Mouse (Mus musculus): ENCODE data around the gene Klf13. TPM values are rescaled to one million over a fixed set of nuclear protein-coding genes. Genes with fewer than 3 reads are reported as not detected.
A peak's percentile ranks its signal among the peaks of the same experiment; 100 is the strongest.

Gene Klf13
- polyA plus RNA-seq, 1 experiment from 2014 or later = 15.3 TPM

- Histone ChIP-seq H3K9me3 (replicated peaks) (no peaks in the 10 kb centered on the region), H3K27me3 (no peaks in the 10 kb centered on the region), H3K36me3 (replicated peaks) (0 out of 2 replicates have a peak, but pooled peaks cover 4% of the 10 kb centered on the region), H3K9ac (no peak overlapping the region), H3K4me3 (replicated peaks) (no peak overlapping the region), H3K27ac (replicated peaks) (0 out of 2 replicates have a peak overlapping the region, but pooled peaks have one; percentile 8), H3K4me1 (replicated peaks) (peaks cover 81% of the 10 kb centered on the region), H3K4me2 (no peak overlapping the region)
- 48% methylated on average over 9 of the region's 9 CpGs for WGBS (ENCODE audit: insufficient replicate concordance)
- no peak for ATAC-seq (ENCODE audit: insufficient read depth)
Observed at GRCm38 (mm10) chr7:63903635-63904380, 34.9 kb downstream of the Klf13 start.

DNA sequence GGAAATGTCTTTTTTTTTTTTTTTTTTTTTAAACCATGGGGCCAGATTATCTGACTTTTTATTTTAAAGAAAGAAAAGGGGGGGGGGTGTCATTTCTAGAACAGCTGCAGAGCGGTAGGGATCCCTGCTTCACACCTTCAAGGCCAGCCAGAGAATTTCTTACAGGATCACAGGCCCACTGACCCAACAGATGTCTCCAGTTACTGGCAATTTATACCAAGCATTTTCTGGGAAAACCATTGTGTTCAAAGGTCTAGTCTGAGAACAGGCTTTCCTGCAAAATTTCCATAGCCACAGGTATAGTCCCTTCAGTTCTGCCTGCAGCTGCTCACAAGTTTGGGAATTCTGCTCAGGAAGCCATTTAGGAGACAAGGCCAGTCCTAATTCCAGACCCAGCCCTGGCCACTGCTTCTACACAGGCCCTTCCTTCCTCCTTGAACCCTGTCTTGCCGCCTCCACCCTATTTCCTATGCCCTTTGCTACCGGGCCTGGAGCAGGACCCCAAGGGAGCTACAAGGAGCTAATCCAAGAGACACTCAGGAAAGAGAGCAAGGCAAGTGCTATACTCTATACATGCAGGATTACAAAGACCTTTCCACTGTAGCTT is 36.0 kb downstream of the Klf13 start:
- Histone ChIP-seq H3K27ac (replicated peaks) (0 out of 2 replicates have a peak overlapping the region, but pooled peaks have one; percentile 29), H3K9ac (no peak overlapping the region), H3K27me3 (no peaks in the 10 kb centered on the region), H3K36me3 (replicated peaks) (0 out of 2 replicates have a peak, but pooled peaks cover 4% of the 10 kb centered on the region), H3K4me1 (replicated peaks) (peaks cover 79% of the 10 kb centered on the region), H3K9me3 (replicated peaks) (no peaks in the 10 kb centered on the region), H3K4me2 (0 out of 2 replicates have a peak overlapping the region, but pooled peaks have one; percentile 2), H3K4me3 (replicated peaks) (no peak overlapping the region)
- ATAC-seq (ENCODE audit: insufficient read depth) = no peak
- 63% methylated on average over 3 of the region's 3 CpGs for WGBS (ENCODE audit: insufficient replicate concordance)

GRCm38 (mm10) chr7:63901942-63902341 is 36.8 kb downstream of the Klf13 start:
- Histone ChIP-seq H3K4me3 (replicated peaks) (no peak overlapping the region), H3K9me3 (replicated peaks) (no peaks in the 10 kb centered on the region), H3K4me2 (no peak overlapping the region), H3K27ac (replicated peaks) (no peak overlapping the region), H3K4me1 (replicated peaks) (peaks cover 81% of the 10 kb centered on the region), H3K9ac (no peak overlapping the region), H3K36me3 (replicated peaks) (0 out of 2 replicates have a peak, but pooled peaks cover 4% of the 10 kb centered on the region), H3K27me3 (no peaks in the 10 kb centered on the region)
- 80% methylated on average over 3 of the region's 3 CpGs for WGBS (ENCODE audit: insufficient replicate concordance)
- ATAC-seq (ENCODE audit: insufficient read depth) = no peak

DNA sequence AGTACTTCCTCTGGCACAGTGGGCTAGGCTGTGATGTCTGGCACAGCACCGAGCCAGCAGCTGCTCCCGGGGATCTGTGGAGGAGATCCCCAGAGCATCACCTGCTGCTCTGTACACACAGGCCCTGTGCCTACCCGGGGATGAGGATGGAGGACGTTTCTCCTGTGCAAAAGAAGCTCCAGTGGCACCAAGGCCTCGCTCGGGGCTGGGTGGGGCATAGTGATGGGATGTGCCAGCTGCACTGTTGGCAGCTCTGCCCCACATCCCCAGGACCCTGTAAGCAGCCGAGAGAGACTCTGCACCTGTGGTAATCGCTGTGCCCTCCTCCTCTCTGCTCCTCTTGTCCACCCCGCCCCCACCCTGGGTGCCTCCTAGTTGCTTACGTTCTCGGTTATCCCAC is 37.4 kb downstream of the Klf13 start:
- Histone ChIP-seq H3K4me2 (no peak overlapping the region), H3K9ac (no peak overlapping the region), H3K27me3 (no peaks in the 10 kb centered on the region), H3K4me1 (replicated peaks) (peaks cover 83% of the 10 kb centered on the region), H3K9me3 (replicated peaks) (no peaks in the 10 kb centered on the region), H3K27ac (replicated peaks) (no peak overlapping the region), H3K4me3 (replicated peaks) (no peak overlapping the region), H3K36me3 (replicated peaks) (0 out of 2 replicates have a peak, but pooled peaks cover 4% of the 10 kb centered on the region)
- 76% methylated on average over 11 of the region's 11 CpGs for WGBS (ENCODE audit: insufficient replicate concordance)
- ATAC-seq (ENCODE audit: insufficient read depth) = no peak

GRCm38 (mm10) chr7:63900411-63900810 is 38.3 kb downstream of the Klf13 start:
- H3K9ac ChIP-seq = no peak overlapping the region
- ATAC-seq (ENCODE audit: insufficient read depth) = no peak
- no peaks in the 10 kb centered on the region for H3K9me3 ChIP-seq (replicated peaks)
- no peak overlapping the region for H3K4me3 ChIP-seq (replicated peaks)
- no peak overlapping the region for H3K4me2 ChIP-seq
- H3K36me3 ChIP-seq (replicated peaks) = 0 out of 2 replicates have a peak, but pooled peaks cover 4% of the 10 kb centered on the region
- WGBS (ENCODE audit: insufficient replicate concordance) = 68% methylated on average over 2 of the region's 2 CpGs
- H3K27me3 ChIP-seq = no peaks in the 10 kb centered on the region
- no peak overlapping the region for H3K27ac ChIP-seq (replicated peaks)
- peaks cover 83% of the 10 kb centered on the region for H3K4me1 ChIP-seq (replicated peaks)

GRCm38 (mm10) chr7:63899925-63900324 is 38.8 kb downstream of the Klf13 start:
- no peaks in the 10 kb centered on the region for H3K9me3 ChIP-seq (replicated peaks)
- no peak overlapping the region for H3K4me3 ChIP-seq (replicated peaks)
- no peak overlapping the region for H3K9ac ChIP-seq
- 81% methylated on average over 8 of the region's 8 CpGs for WGBS (ENCODE audit: insufficient replicate concordance)
- peaks cover 83% of the 10 kb centered on the region for H3K4me1 ChIP-seq (replicated peaks)
- no peaks in the 10 kb centered on the region for H3K27me3 ChIP-seq
- H3K36me3 ChIP-seq (replicated peaks) = 0 out of 2 replicates have a peak, but pooled peaks cover 4% of the 10 kb centered on the region
- no peak overlapping the region for H3K27ac ChIP-seq (replicated peaks)
- ATAC-seq (ENCODE audit: insufficient read depth) = no peak
- H3K4me2 ChIP-seq = no peak overlapping the region

DNA sequence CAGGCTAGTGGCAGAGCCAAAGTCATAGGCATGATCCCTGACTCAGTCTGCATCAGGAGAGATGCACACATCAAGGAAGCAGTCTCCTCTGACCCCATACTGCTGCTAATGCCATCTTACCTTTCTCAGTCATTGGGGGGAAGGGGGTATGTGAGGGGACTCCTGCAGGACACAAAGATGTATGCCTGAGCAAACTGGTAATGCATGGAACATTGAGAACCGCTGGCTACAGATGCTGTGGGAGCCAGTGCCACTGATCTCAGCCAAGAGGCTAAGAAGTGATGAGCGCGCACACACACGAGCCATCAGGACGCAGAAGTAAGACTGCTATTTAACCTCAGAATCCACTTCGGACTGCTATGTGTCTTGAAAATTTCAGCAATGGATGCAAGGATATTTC is 40.5 kb downstream of the Klf13 start:
- no peak overlapping the region for H3K4me3 ChIP-seq (replicated peaks)
- H3K36me3 ChIP-seq (replicated peaks) = 0 out of 2 replicates have a peak, but pooled peaks cover 4% of the 10 kb centered on the region
- peaks cover 74% of the 10 kb centered on the region for H3K4me1 ChIP-seq (replicated peaks)
- H3K27me3 ChIP-seq = no peaks in the 10 kb centered on the region
- ATAC-seq (ENCODE audit: insufficient read depth) = no peak
- H3K4me2 ChIP-seq = peak overlapping the region; percentile 78; the same call in 1 of the 2 replicates
- H3K9ac ChIP-seq = no peak overlapping the region
- 82% methylated on average over 6 of the region's 6 CpGs for WGBS (ENCODE audit: insufficient replicate concordance)
- no peaks in the 10 kb centered on the region for H3K9me3 ChIP-seq (replicated peaks)
- 0 out of 2 replicates have a peak overlapping the region, but pooled peaks have one; percentile 87 for H3K27ac ChIP-seq (replicated peaks)

DNA sequence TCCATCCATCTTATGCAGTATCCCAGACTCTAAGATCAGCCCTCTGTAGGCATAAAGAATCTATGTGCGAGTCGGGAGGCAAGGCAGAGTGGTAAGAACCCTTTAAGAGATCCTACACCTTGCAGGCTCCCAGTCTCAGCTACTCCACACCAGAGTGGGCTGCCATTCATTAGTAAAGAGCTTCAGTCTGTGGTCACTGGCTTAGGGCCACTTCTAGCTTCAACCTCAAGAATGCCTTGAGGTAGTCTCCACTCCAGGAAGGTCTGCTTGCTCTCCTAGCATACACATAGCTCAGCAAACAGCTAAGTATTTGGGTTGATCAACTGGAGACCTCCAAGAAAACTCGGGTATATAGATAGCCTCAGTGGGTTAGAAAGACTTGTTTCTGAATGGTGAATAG is 41.1 kb downstream of the Klf13 start:
- Histone ChIP-seq H3K4me3 (replicated peaks) (peak overlapping the region; percentile 46), H3K9ac (peak overlapping the region; percentile 54), H3K36me3 (replicated peaks) (0 out of 2 replicates have a peak, but pooled peaks cover 4% of the 10 kb centered on the region), H3K4me1 (replicated peaks) (peaks cover 72% of the 10 kb centered on the region), H3K9me3 (replicated peaks) (no peaks in the 10 kb centered on the region), H3K27ac (replicated peaks) (peak overlapping the region; percentile 87), H3K27me3 (no peaks in the 10 kb centered on the region), H3K4me2 (peak overlapping the region; percentile 78)
- ATAC-seq (ENCODE audit: insufficient read depth) = no peak
- 27% methylated on average over 3 of the region's 3 CpGs for WGBS (ENCODE audit: insufficient replicate concordance)

GRCm38 (mm10) chr7:63896968-63897468 is 41.7 kb downstream of the Klf13 start:
- H3K27me3 ChIP-seq = no peaks in the 10 kb centered on the region
- peak overlapping the region; percentile 87 for H3K27ac ChIP-seq (replicated peaks)
- 0 out of 2 replicates have a peak, but pooled peaks cover 4% of the 10 kb centered on the region for H3K36me3 ChIP-seq (replicated peaks)
- peak overlapping the region; percentile 46 for H3K4me3 ChIP-seq (replicated peaks)
- peak overlapping the region; percentile 54 for H3K9ac ChIP-seq
- peaks cover 70% of the 10 kb centered on the region for H3K4me1 ChIP-seq (replicated peaks)
- no peaks in the 10 kb centered on the region for H3K9me3 ChIP-seq (replicated peaks)
- ATAC-seq (ENCODE audit: insufficient read depth) = peak; percentile 94
- peak overlapping the region; percentile 78 for H3K4me2 ChIP-seq
- WGBS (ENCODE audit: insufficient replicate concordance) = 1% methylated on average over 22 of the region's 22 CpGs

GRCm38 (mm10) chr7:63896276-63896967 is 42.3 kb downstream of the Klf13 start:
- Histone ChIP-seq H3K27ac (replicated peaks) (peak overlapping the region; percentile 87), H3K9me3 (replicated peaks) (no peaks in the 10 kb centered on the region), H3K4me3 (replicated peaks) (peak overlapping the region; percentile 46), H3K4me2 (peak overlapping the region; percentile 78), H3K36me3 (replicated peaks) (peaks cover 8% of the 10 kb centered on the region), H3K4me1 (replicated peaks) (peaks cover 64% of the 10 kb centered on the region), H3K9ac (no peak overlapping the region; the same call in 1 of the 2 replicates), H3K27me3 (no peaks in the 10 kb centered on the region)
- 14% methylated on average over 17 of the region's 17 CpGs for WGBS (ENCODE audit: insufficient replicate concordance)
- ATAC-seq (ENCODE audit: insufficient read depth) = no peak
